Mouse (Mus musculus) heart, adult 2 months (tissue): ENCODE measurements around the gene Cidec.

Source experiments
- CTCF ChIP-seq: fragments of 200-600 bp; IDR thresholded peaks from 2 replicates; pipeline ENCODE4 v1.8.1; 2022; ENCODE audit warnings: antibody characterized with exemption, mild to moderate bottlenecking, moderate library complexity
- EP300 ChIP-seq: fragments of 200-500 bp; IDR thresholded peaks from 2 replicates; pipeline ENCODE4 v1.6.1; 2011; ENCODE audit warnings: low read depth, low read length, control low read depth; ENCODE audit not compliant: insufficient read depth
- POLR2A ChIP-seq: fragments of 200-500 bp; IDR thresholded peaks from 2 replicates; pipeline ENCODE4 v1.6.1; 2011; ENCODE audit warnings: mild to moderate bottlenecking, low read depth, low read length, control low read depth; ENCODE audit not compliant: insufficient read depth

DNA sequence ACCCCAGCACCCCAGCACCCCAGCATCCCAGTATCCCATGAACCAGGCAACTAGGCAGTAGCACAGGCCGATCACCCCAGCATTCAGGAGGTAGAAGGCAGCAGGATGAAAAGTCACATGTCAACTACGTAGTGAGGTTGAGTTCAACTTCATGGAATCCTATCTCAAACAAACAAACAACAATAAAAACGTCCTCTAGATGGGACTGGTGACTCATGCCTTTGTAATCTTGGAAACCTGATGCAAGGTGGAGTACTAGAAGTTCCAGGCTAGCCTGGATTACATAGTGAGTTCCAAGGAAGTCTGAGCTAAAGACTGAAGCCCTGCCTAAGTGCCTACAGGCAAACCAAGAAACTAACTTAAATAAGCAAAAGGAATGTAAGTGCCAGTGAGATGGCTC, 4.7 kb downstream of the Cidec start:
- TF ChIP-seq POLR2A: no peak
- no peak for TF ChIP-seq EP300
- no peak for TF ChIP-seq CTCF
